Mouse (Mus musculus) heart, adult 2 months (tissue): ENCODE measurements around the gene Gm20696. TPM values are rescaled to one million over a fixed set of nuclear protein-coding genes. Genes with fewer than 3 reads are reported as not detected.

Source experiments
- DNase-seq, 2 experiments: peaks; one replicate each; pipeline ENCODE4 v3.0.0; 2021
- H3K27ac ChIP-seq: fragments of 200-600 bp; 2 replicates; pipeline ENCODE4 v1.8.1; 2022
- H3K27me3 ChIP-seq: fragments of 200-500 bp; 2 replicates; pipeline ENCODE4 v1.6.1; 2012; ENCODE audit warnings: mild to moderate bottlenecking, low read length, inconsistent platforms, mixed read lengths; ENCODE audit not compliant: control insufficient read depth, insufficient read depth
- H3K36me3 ChIP-seq: fragments of 200-500 bp; 2 replicates; pipeline ENCODE4 v1.6.1; 2012; ENCODE audit warnings: low read length, inconsistent platforms; ENCODE audit not compliant: control insufficient read depth, insufficient read depth
- H3K4me1 ChIP-seq: fragments of 200-500 bp; 2 replicates; pipeline ENCODE4 v1.6.1; 2011; ENCODE audit warnings: low read length; ENCODE audit not compliant: control insufficient read depth, insufficient read depth
- H3K4me3 ChIP-seq: fragments of 200-600 bp; 2 replicates; pipeline ENCODE4 v1.8.1; 2022
- H3K79me2 ChIP-seq: fragments of 200-500 bp; replicated peaks from 2 replicates; pipeline ENCODE4 v1.6.1; 2012; ENCODE audit warnings: mild to moderate bottlenecking, inconsistent platforms, low read length, moderate library complexity, mixed read lengths; ENCODE audit not compliant: control insufficient read depth, insufficient read depth
- H3K9ac ChIP-seq: fragments of 200-500 bp; 2 replicates; pipeline ENCODE4 v1.6.1; 2012; ENCODE audit warnings: low read depth, mild to moderate bottlenecking, control low read depth, inconsistent platforms, low read length, mixed read lengths
- CTCF ChIP-seq: fragments of 200-600 bp; IDR thresholded peaks from 2 replicates; pipeline ENCODE4 v1.8.1; 2022; ENCODE audit warnings: antibody characterized with exemption, mild to moderate bottlenecking, moderate library complexity
- EP300 ChIP-seq: fragments of 200-500 bp; IDR thresholded peaks from 2 replicates; pipeline ENCODE4 v1.6.1; 2011; ENCODE audit warnings: low read depth, low read length, control low read depth; ENCODE audit not compliant: insufficient read depth
- POLR2A ChIP-seq: fragments of 200-500 bp; IDR thresholded peaks from 2 replicates; pipeline ENCODE4 v1.6.1; 2011; ENCODE audit warnings: mild to moderate bottlenecking, low read depth, low read length, control low read depth; ENCODE audit not compliant: insufficient read depth
- WGBS: fragments of 180-500 bp; shearing (Covaris S2); methylation state at CpG from one replicate; pipeline ENCODE4 v1.1.7; 2018; 5-methylcytosine and 5-hydroxymethylcytosine counted together
- intact Hi-C: fragments of 180-260 bp; cut with DNase I; formaldehyde crosslinking; loops from one replicate; pipeline ENCODE4 v1.15.1; 2025
- polyA plus RNA-seq: library from polyadenylated mRNA; depleted of rRNA; stranded (reverse); fragments of >200 nt; gene quantifications from 2 replicates; pipeline ENCODE4 v1.2.3, GENCODE M21; 2012
- total RNA-seq, 2 experiments: library from RNA; stranded (reverse); gene quantifications; 2 replicates each; pipeline ENCODE4 v1.2.3; 2021

Gm20696 gene
- total and polyA plus RNA-seq, 3 experiments: 0.61 to 1.7 (median 1.4) TPM

DNA sequence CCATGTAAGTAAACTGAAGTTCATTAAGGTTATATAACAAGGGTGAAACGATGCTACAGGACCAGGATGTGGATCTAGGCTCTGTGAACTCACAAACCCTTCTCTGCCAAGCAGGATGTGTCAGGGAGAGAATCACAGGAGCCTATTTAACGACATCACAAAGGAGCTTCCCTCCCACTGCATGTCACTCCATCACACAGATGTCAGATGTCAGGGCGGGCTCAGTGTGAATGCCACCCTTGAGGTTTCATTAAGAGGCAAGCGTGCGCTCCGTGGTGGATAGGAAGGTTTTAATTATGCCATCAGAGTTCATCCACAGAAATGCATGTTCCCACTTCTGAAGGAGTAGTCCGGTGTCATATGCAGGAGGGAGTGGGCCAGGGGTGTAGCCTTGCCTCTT, 60.5 kb downstream of the Gm20696 start:
- Histone ChIP-seq H3K27ac (no peak overlapping the region), H3K27me3 (no peaks in the 10 kb centered on the region), H3K4me3 (no peak overlapping the region), H3K79me2 (no peaks in the 10 kb centered on the region), H3K4me1 (peaks cover 3% of the 10 kb centered on the region), H3K9ac (no peak overlapping the region), H3K36me3 (no peaks in the 10 kb centered on the region)
- 79% methylated on average over 7 of the region's 7 CpGs for WGBS
- TF ChIP-seq CTCF: no peak
- no peak for TF ChIP-seq POLR2A
- no peak for TF ChIP-seq EP300
- intact Hi-C loops: loop anchor here (10.0 kb wide), 1 partner anchor 1221 kb away; no protein-coding TSS in a partner anchor
- no peak for DNase-seq

DNA sequence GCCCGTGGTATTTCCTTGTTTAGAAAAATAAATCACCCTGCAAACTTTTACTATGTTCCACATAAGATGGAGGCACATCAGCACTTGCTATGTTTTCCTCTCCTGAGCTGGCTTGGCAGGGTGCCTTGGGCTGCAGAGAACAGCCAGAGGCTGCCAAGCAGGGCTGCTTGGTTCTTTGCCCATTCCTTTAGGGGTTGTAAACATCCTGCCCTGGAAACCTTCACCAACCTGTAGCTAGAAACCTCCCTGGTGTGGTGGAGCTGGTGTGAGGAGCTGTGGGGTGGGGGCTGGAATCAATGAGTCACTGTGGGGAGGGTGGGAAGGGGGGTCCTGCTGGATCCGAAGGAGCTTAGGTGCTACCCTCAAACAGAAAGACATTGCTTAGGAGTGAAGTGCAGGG, 61.8 kb downstream of the Gm20696 start:
- H3K9ac ChIP-seq: no peak overlapping the region
- no peaks in the 10 kb centered on the region for H3K36me3 ChIP-seq
- no peak overlapping the region for H3K4me3 ChIP-seq
- TF ChIP-seq EP300 (no peak), CTCF (no peak), POLR2A (no peak)
- H3K27ac ChIP-seq: no peak overlapping the region
- no peaks in the 10 kb centered on the region for H3K27me3 ChIP-seq
- peak; percentile 42 to 44 for DNase-seq
- 46% methylated on average over 2 of the region's 2 CpGs for WGBS
- no peaks in the 10 kb centered on the region for H3K79me2 ChIP-seq
- intact Hi-C loops: loop anchor here (5.0 to 10.0 kb wide), 2 partner anchors 1220 to 1332 kb away; no protein-coding TSS in a partner anchor
- peaks cover 4% of the 10 kb centered on the region; the same call in 1 of the 2 replicates for H3K4me1 ChIP-seq

DNA sequence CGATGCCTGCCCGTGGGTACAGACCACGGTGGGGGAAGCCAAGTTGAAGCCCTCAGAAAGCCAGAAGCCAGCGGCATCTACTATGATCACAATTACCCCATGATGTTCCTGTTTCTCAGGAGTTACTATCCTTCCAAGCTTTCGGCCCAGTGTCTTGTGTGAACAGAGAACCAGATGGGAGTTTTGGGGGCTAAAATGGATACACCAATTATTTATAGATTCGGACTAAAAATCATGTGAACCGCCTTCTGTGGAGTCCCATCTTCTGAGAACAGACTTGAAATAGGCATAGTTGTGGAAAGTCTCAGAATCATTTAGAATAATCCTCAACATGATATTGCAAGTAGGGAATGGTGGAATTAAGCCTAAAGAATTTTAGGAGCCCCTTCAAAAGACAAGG, 64.2 kb downstream of the Gm20696 start:
- no peaks in the 10 kb centered on the region for H3K27me3 ChIP-seq
- WGBS: 89% methylated on average over 7 of the region's 7 CpGs
- H3K4me3 ChIP-seq: no peak overlapping the region
- no peaks in the 10 kb centered on the region for H3K79me2 ChIP-seq
- DNase-seq: no peak
- intact Hi-C loops: loop anchor here (5.0 to 10.0 kb wide), 2 partner anchors 1218 to 1330 kb away; no protein-coding TSS in a partner anchor
- no peak overlapping the region for H3K27ac ChIP-seq
- peaks cover 4% of the 10 kb centered on the region; the same call in 1 of the 2 replicates for H3K4me1 ChIP-seq
- no peak overlapping the region for H3K9ac ChIP-seq
- H3K36me3 ChIP-seq: no peaks in the 10 kb centered on the region
- TF ChIP-seq CTCF (no peak), EP300 (no peak), POLR2A (no peak)

DNA sequence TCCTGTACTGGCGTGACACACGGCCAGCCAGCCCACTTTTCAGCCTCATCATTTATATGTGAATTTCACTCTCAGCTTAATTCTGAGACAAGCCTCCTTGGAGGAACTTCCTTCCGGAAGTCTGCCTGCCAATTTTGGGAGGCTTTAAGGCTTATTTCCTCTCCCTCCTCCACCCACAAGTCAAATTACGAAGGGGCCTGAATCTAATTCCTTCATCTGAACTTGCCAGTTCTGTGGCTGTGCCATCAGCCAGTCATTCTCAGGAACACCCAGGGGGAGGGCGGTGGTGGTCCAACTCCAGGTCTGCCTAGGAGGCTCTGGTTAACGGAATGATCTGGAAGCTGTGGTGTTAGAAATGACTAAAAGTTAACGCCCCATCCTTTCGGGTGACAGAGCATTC, 65.7 kb downstream of the Gm20696 start:
- peak in 1 of 2 experiments; percentile 15 for DNase-seq
- TF ChIP-seq CTCF (no peak), POLR2A (no peak), EP300 (no peak)
- Histone ChIP-seq H3K4me3 (no peak overlapping the region), H3K36me3 (no peaks in the 10 kb centered on the region), H3K9ac (no peak overlapping the region), H3K27me3 (no peaks in the 10 kb centered on the region), H3K27ac (no peak overlapping the region), H3K4me1 (peaks cover 4% of the 10 kb centered on the region; the same call in 1 of the 2 replicates), H3K79me2 (no peaks in the 10 kb centered on the region)
- intact Hi-C loops: loop anchor here (1.0 to 10.0 kb wide), 4 partner anchors 630 to 1496 kb away; no protein-coding TSS in a partner anchor
- 39% methylated on average over 8 of the region's 8 CpGs for WGBS

DNA sequence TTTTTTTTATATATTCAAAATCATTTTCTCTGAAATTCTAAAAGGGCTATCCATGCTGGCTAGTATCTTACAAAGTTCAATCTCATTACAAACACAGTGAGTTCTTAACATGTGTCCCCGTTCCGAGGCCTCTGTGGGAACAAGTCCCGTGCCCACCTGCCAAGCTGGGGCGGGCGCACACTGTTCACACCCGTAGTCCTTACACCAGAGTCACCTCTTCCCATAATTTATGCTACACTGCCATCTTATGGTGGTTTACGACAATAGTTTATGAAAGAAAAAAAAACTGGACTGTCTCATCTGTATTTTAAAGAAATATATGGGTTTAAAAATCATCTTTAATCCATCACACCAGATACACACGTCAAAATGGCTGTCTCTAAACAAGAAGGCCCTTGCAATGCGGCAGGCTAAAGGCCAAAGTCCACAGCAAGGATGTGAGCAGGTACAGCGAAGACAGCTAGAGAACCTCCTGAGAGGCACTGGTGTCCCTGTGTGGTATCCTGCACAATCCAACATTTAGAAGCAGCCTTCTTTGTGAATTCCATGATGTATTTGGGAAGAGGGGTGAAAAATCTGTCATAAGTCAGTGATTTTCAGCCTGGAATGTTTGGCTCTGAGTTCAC, 66.3 kb downstream of the Gm20696 start:
- H3K9ac ChIP-seq: no peak overlapping the region
- no peaks in the 10 kb centered on the region for H3K27me3 ChIP-seq
- no peak overlapping the region for H3K4me3 ChIP-seq
- intact Hi-C loops: loop anchor here (1.0 to 10.0 kb wide), 4 partner anchors 629 to 1495 kb away; no protein-coding TSS in a partner anchor
- TF ChIP-seq CTCF (peak; percentile 77), EP300 (no peak)
- peaks cover 4% of the 10 kb centered on the region; the same call in 1 of the 2 replicates for H3K4me1 ChIP-seq
- H3K79me2 ChIP-seq: no peaks in the 10 kb centered on the region
- no peak overlapping the region for H3K27ac ChIP-seq
- WGBS: 20% methylated on average over 10 of the region's 10 CpGs
- peak; percentile 29 to 42 for DNase-seq
- H3K36me3 ChIP-seq: no peaks in the 10 kb centered on the region

DNA sequence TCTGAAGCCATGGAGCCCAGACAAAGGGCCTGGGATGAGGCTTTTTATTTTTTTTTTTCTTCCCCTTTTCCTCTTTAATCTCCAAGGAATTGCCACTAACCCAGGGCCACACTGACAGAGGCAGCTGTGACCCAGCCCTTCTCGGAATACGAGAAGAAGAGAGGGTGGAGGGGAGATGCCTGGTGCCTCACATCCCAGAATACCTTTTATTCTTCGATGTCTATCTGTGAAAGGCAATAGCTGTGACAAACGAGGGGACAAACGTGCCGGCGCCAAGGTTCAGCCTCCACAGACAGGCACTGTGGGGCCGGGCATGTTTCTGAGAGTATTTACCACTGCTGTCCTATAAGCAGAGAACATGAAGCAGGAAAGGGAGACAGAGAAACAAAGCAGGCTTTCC, 66.9 kb downstream of the Gm20696 start:
- DNase-seq: no peak
- no peak overlapping the region for H3K27ac ChIP-seq
- H3K36me3 ChIP-seq: no peaks in the 10 kb centered on the region
- 38% methylated on average over 8 of the region's 8 CpGs for WGBS
- TF ChIP-seq POLR2A: no peak
- TF ChIP-seq EP300: no peak
- no peak overlapping the region for H3K9ac ChIP-seq
- no peaks in the 10 kb centered on the region for H3K27me3 ChIP-seq
- peaks cover 4% of the 10 kb centered on the region; the same call in 1 of the 2 replicates for H3K4me1 ChIP-seq
- H3K4me3 ChIP-seq: no peak overlapping the region
- intact Hi-C loops: loop anchor here (1.0 to 10.0 kb wide), 5 partner anchors 629 to 1494 kb away; no protein-coding TSS in a partner anchor
- H3K79me2 ChIP-seq: no peaks in the 10 kb centered on the region
